Mouse (Mus musculus) neural tube, embryonic 13.5 days (tissue): ENCODE data around the gene Defb25. TPM values are rescaled to one million over a fixed set of nuclear protein-coding genes. Genes with fewer than 3 reads are reported as not detected.

ENCODE experiments used
- ATAC-seq: fragments of 200-750 bp; cut with Nextera tagmentation; 2 replicates; pipeline ENCODE4 v1.8.0; 2017; ENCODE audit warnings: low read depth, mild to moderate bottlenecking, moderate TSS enrichment, moderate library complexity
- H3K27ac ChIP-seq: fragments of 300-500 bp; sonication (generic); replicated peaks from 2 replicates; pipeline ENCODE4 v1.5.1; 2015; ENCODE audit warnings: moderate library complexity, mild to moderate bottlenecking, inconsistent platforms
- H3K27me3 ChIP-seq: fragments of 300-500 bp; sonication (generic); 2 replicates; pipeline ENCODE4 v1.6.1; 2015; ENCODE audit warnings: mild to moderate bottlenecking, inconsistent platforms
- H3K36me3 ChIP-seq: fragments of 300-500 bp; sonication (generic); 2 replicates; pipeline ENCODE4 v1.6.1; 2015; ENCODE audit warnings: mild to moderate bottlenecking, inconsistent platforms
- H3K4me1 ChIP-seq: fragments of 300-500 bp; sonication (generic); replicated peaks from 2 replicates; pipeline ENCODE4 v1.6.1; 2015; ENCODE audit warnings: inconsistent platforms
- H3K4me2 ChIP-seq: fragments of 300-500 bp; sonication (generic); 2 replicates; pipeline ENCODE4 v1.6.1; 2015; ENCODE audit warnings: inconsistent platforms, mild to moderate bottlenecking, moderate library complexity
- H3K4me3 ChIP-seq: fragments of 300-500 bp; sonication (generic); 2 replicates; pipeline ENCODE4 v1.5.1; 2015; ENCODE audit warnings: mild to moderate bottlenecking, inconsistent platforms
- H3K9ac ChIP-seq: fragments of 300-500 bp; sonication (generic); 2 replicates; pipeline ENCODE4 v1.6.1; 2015; ENCODE audit warnings: moderate library complexity, mild to moderate bottlenecking, inconsistent platforms
- H3K9me3 ChIP-seq: fragments of 300-500 bp; sonication (generic); 2 replicates; pipeline ENCODE4 v1.6.1; 2016; ENCODE audit warnings: inconsistent platforms
- WGBS: fragments of 180-500 bp; shearing (Covaris S2); methylation state at CpG from one replicate; pipeline ENCODE4 v1.1.7; 2015; 5-methylcytosine and 5-hydroxymethylcytosine counted together
- polyA plus RNA-seq: library from polyadenylated mRNA; unstranded; fragments of >200 nt; fragmentation: Nextera tagmentation; extraction: Ambion mirVana; gene quantifications from 2 replicates; pipeline ENCODE4 v1.2.1, GENCODE M21; 2015

Gene Defb25
- polyA plus RNA-seq, 1 experiment from 2014 or later: not detected

DNA sequence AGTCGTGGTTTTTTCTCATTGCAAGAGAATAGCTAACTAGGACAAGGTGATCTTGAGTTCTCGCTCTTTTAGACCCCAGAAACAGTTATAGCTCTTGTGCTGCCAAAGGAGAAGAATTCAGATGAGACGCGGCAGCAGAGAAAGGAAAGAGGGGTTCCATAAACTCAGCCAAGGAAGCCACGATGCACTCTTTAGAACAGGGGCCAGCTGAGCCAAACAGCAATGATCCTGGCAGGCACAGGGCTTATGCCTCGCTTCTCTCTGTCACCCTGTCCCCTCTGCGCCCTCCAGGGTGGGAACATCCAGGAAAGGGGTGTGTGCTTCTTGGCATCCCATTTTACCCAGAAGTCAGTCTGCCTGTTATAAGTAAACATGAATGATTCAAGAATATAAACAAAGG lies 23.6 kb downstream of the Defb25 start, which contains the start of gene Defb45:
Gene Defb45 (minus strand): TSS at position 101 of the 400 bp plus-strand sequence.
- H3K27ac ChIP-seq: no peak within 1 kb of the TSS
- H3K9ac ChIP-seq: no peak within 1 kb of the TSS
- H3K4me1 ChIP-seq: no peaks in the 10 kb centered on the region
- WGBS: 64% methylated on average over 7 of the region's 7 CpGs
- H3K36me3 ChIP-seq: no peaks in the 10 kb centered on the region
- H3K27me3 ChIP-seq: no peaks in the 10 kb centered on the region
- H3K4me3 ChIP-seq: no peak within 1 kb of the TSS
- no peaks in the 10 kb centered on the region for H3K9me3 ChIP-seq
- ATAC-seq: no peak
- H3K4me2 ChIP-seq: no peak within 1 kb of the TSS

- H3K27ac ChIP-seq: no peak overlapping the region
- no peak for ATAC-seq
- no peak overlapping the region for H3K4me2 ChIP-seq
- H3K9me3 ChIP-seq: no peaks in the 10 kb centered on the region
- no peak overlapping the region for H3K9ac ChIP-seq
- no peaks in the 10 kb centered on the region for H3K36me3 ChIP-seq
- no peaks in the 10 kb centered on the region for H3K27me3 ChIP-seq
- no peaks in the 10 kb centered on the region for H3K4me1 ChIP-seq
- no peak overlapping the region for H3K4me3 ChIP-seq
- 60% methylated on average over 6 of the region's 6 CpGs for WGBS
Observed at GRCm38 (mm10) chr2:152589021-152589420, 33.8 kb downstream of the Defb25 start.

- no peak overlapping the region for H3K4me2 ChIP-seq
- 40% methylated on average over 2 of the region's 2 CpGs for WGBS
- no peaks in the 10 kb centered on the region for H3K27me3 ChIP-seq
- H3K4me3 ChIP-seq: no peak overlapping the region
- no peak for ATAC-seq
- no peaks in the 10 kb centered on the region for H3K9me3 ChIP-seq
- H3K27ac ChIP-seq: no peak overlapping the region
- H3K4me1 ChIP-seq: no peaks in the 10 kb centered on the region
- no peaks in the 10 kb centered on the region for H3K36me3 ChIP-seq
- H3K9ac ChIP-seq: no peak overlapping the region
Observed at GRCm38 (mm10) chr2:152588450-152588849, 34.4 kb downstream of the Defb25 start.

DNA sequence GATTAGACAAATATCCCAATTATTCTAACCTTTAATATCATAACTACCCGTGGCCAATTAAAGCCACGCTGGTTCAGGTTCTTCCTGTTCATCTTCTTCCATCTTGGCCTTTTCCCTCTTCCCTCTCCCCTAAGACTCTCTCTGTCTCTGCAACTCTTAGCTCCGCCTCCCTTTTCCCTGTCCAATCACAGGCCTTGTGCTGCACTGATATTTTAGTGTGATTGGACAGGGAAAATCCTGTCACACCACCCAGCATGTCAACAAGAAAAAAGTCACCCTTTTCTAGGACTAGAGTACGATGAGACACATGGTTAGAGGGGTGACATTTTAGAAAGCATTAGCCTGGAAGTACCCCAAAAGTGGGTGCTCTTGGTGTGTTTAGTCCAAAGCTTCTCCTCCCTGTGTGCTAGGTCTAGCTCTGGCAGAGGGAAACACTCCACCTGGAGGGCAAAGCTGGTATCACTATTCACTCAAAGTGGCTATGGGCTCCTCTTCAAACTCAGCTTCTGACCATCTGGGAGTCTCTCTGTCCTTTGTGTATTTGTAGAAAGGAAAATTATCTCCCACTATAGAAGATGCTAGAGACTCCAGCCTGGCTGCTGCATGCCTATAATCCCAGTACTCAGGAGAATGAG lies 35.8 kb downstream of the Defb25 start:
- Histone ChIP-seq H3K27me3 (no peaks in the 10 kb centered on the region), H3K4me3 (no peak overlapping the region), H3K4me1 (no peaks in the 10 kb centered on the region), H3K36me3 (no peaks in the 10 kb centered on the region), H3K9me3 (no peaks in the 10 kb centered on the region), H3K27ac (no peak overlapping the region), H3K9ac (no peak overlapping the region), H3K4me2 (no peak overlapping the region)
- ATAC-seq: no peak
- 73% methylated on average over 4 of the region's 4 CpGs for WGBS

GRCm38 (mm10) chr2:152580612-152581011 lies 42.2 kb downstream of the Defb25 start:
- WGBS: 91% methylated on average over 11 of the region's 11 CpGs

DNA sequence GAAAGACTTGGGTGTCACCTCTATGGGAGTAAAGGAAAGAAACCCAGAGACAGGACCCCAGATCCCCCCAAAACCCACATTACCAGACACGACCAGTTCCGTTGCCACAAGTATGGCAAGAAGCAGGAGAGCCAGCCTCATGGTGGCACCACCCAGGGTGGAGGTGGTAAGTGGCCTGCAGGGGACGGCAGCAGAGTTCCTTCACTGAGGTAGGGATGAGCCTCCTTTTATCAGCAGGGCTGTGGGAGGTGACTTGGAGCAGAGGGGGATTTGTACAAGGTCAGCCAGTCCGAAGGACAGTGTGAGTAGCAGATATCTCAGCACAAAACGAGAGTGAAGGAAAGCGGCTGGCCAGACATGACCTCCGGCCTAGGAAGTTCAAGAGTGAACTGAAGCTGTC lies 42.7 kb downstream of the Defb25 start, which contains the start of gene Defb19:
Gene Defb19 (minus strand): TSS at position 206 of the 400 bp plus-strand sequence.
- no peak within 1 kb of the TSS for H3K9ac ChIP-seq
- H3K4me2 ChIP-seq: no peak within 1 kb of the TSS
- H3K36me3 ChIP-seq: no peaks in the 10 kb centered on the region
- ATAC-seq: no peak
- no peaks in the 10 kb centered on the region for H3K4me1 ChIP-seq
- H3K27ac ChIP-seq: no peak within 1 kb of the TSS
- no peak within 1 kb of the TSS for H3K4me3 ChIP-seq
- WGBS: 79% methylated on average over 7 of the region's 7 CpGs
- H3K9me3 ChIP-seq: no peaks in the 10 kb centered on the region
- H3K27me3 ChIP-seq: no peaks in the 10 kb centered on the region

More at GRCm38 (mm10) chr2:152580612-152581011, 42.2 kb downstream of the Defb25 start:
- no peak overlapping the region for H3K4me3 ChIP-seq
- no peak overlapping the region for H3K9ac ChIP-seq
- no peaks in the 10 kb centered on the region for H3K9me3 ChIP-seq
- ATAC-seq: no peak
- H3K27me3 ChIP-seq: no peaks in the 10 kb centered on the region
- no peak overlapping the region for H3K27ac ChIP-seq
- H3K36me3 ChIP-seq: no peaks in the 10 kb centered on the region
- no peaks in the 10 kb centered on the region for H3K4me1 ChIP-seq
- H3K4me2 ChIP-seq: no peak overlapping the region

GRCm38 (mm10) chr2:152573484-152573883 lies 49.4 kb downstream of the Defb25 start:
- no peak for ATAC-seq
- H3K4me1 ChIP-seq: no peaks in the 10 kb centered on the region

More at GRCm38 (mm10) chr2:152573484-152573883, 49.4 kb downstream of the Defb25 start:
- no peaks in the 10 kb centered on the region for H3K27me3 ChIP-seq
- H3K4me3 ChIP-seq: no peak overlapping the region
- no peaks in the 10 kb centered on the region for H3K9me3 ChIP-seq
- H3K4me2 ChIP-seq: no peak overlapping the region
- no peak overlapping the region for H3K27ac ChIP-seq
- H3K9ac ChIP-seq: no peak overlapping the region
- WGBS: 87% methylated on average over 8 of the region's 8 CpGs
- no peaks in the 10 kb centered on the region for H3K36me3 ChIP-seq

Other genes starting within 250 kb of the Defb25 start
- gene Nrsn2, start 246.4 kb downstream of the Defb25 start, polyA plus RNA-seq: 30.7 and 32.0 TPM in 2 replicates
- gene Sox12, start 225.0 kb downstream of the Defb25 start, polyA plus RNA-seq: 14.9 and 15.3 TPM in 2 replicates
- 21.5 and 24.5 TPM in 2 replicates for gene Zcchc3, start 208.0 kb downstream of the Defb25 start, polyA plus RNA-seq
- gene 6820408C15Rik, start 207.5 kb downstream of the Defb25 start, polyA plus RNA-seq: 0.67 and 0.83 TPM in 2 replicates
- not detected in 2 replicates for gene Defb23, start 158.4 kb downstream of the Defb25 start, polyA plus RNA-seq
- not detected in 2 replicates for gene Defb20, start 146.0 kb downstream of the Defb25 start, polyA plus RNA-seq
- not detected in 2 replicates for gene Defb22, start 132.9 kb downstream of the Defb25 start, polyA plus RNA-seq
- not detected in 2 replicates for gene Defb26, start 111.4 kb downstream of the Defb25 start, polyA plus RNA-seq
- not detected in 2 replicates for gene Defb28, start 104.8 kb downstream of the Defb25 start, polyA plus RNA-seq
- gene Defb29, start 83.0 kb downstream of the Defb25 start, polyA plus RNA-seq: not detected in 2 replicates
- gene Gm17416, start 53.7 kb downstream of the Defb25 start, polyA plus RNA-seq: not detected in 2 replicates
- not detected in 2 replicates for gene Defb21, start 50.3 kb downstream of the Defb25 start, polyA plus RNA-seq
- not detected in 2 replicates for gene Defb19, start 42.7 kb downstream of the Defb25 start, polyA plus RNA-seq
- gene Defb45, start 23.7 kb downstream of the Defb25 start, polyA plus RNA-seq: not detected in 2 replicates
- gene Defb36, start 18.7 kb downstream of the Defb25 start, polyA plus RNA-seq: not detected in 2 replicates
- gene Rem1, start 3.9 kb upstream of the Defb25 start, polyA plus RNA-seq: 0.32 and 0.72 TPM in 2 replicates
- 149 and 155 TPM in 2 replicates for gene H13, start 46.4 kb upstream of the Defb25 start, polyA plus RNA-seq
- 45.5 TPM in 2 replicates for gene Mcts2, start 64.0 kb upstream of the Defb25 start, polyA plus RNA-seq
- 63.6 and 68.2 TPM in 2 replicates for gene Id1, start 113.2 kb upstream of the Defb25 start, polyA plus RNA-seq
- gene Cox4i2, start 131.1 kb upstream of the Defb25 start, polyA plus RNA-seq: 4.5 and 4.7 TPM in 2 replicates
- gene Bcl2l1, start 208.7 kb upstream of the Defb25 start, polyA plus RNA-seq: 151 and 153 TPM in 2 replicates
- 15.1 and 21.3 TPM in 2 replicates for gene Tpx2, start 224.9 kb upstream of the Defb25 start, polyA plus RNA-seq